In the genomic region with DNA sequence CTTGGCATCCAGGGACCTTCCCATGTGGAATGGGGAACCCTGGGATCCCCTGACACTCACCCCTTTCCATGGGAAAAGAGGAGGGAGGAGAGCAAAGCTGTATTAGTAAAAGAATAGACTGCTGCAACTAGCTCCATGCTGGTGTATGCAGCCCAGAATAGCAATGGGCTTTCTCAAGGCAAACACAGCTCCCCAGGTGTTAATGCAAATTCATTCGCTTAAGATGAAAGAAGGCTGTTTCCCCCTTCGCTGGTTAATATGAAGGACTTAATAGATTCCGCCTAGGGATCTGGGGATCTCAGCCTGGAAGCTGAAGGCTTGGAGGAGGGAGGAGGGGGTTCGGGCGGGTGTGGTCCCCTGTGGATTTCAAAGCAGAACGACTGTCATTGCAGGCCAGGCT, we compare ENCODE assay signal across 22 mouse cellular contexts. TPM values are rescaled to one million over a fixed set of nuclear protein-coding genes. Genes with fewer than 3 reads are reported as not detected.
DNase-seq lines count a peak whose midpoint lies in the region; ATAC-seq and TF ChIP-seq lines count a peak whose summit lies in the region.
"Had no signal": no experiment of that assay in that cellular context is flagged by ENCODE, and none has a peak within 500 bp of the region (broad histone marks: within the 10 kb centered on the region; RNA-seq: fewer than 3 reads in every experiment).

No protein-coding gene starts in this region.

- H3K4me3 ChIP-seq in hindbrain, embryonic 13.5 days, result no peak overlapping the region
- no peak overlapping the region for H3K4me3 ChIP-seq in midbrain, embryonic 15.5 days
- no peak overlapping the region for H3K4me3 ChIP-seq in kidney, embryonic 15.5 days (replicated peaks)
- H3K4me3 ChIP-seq: erythroblast, embryonic 14.5 days; heart, embryonic 13.5 days had no signal

- peak overlapping the region; percentile 13; the same call in 1 of the 2 replicates for H3K4me2 ChIP-seq in hindbrain, embryonic 13.5 days
- no peak overlapping the region for H3K4me2 ChIP-seq in midbrain, embryonic 15.5 days
- no peak overlapping the region for H3K4me2 ChIP-seq in kidney, embryonic 15.5 days
- H3K4me2 ChIP-seq: heart, embryonic 13.5 days had no signal

- no peaks in the 10 kb centered on the region for H3K9me3 ChIP-seq in hindbrain, embryonic 13.5 days
- no peaks in the 10 kb centered on the region for H3K9me3 ChIP-seq in midbrain, embryonic 15.5 days
- no peaks in the 10 kb centered on the region for H3K9me3 ChIP-seq in kidney, embryonic 15.5 days (replicated peaks)
- H3K9me3 ChIP-seq: heart, embryonic 13.5 days had no signal

- 0 out of 2 replicates have a peak, but pooled peaks cover under 1% of the 10 kb centered on the region for H3K36me3 ChIP-seq in hindbrain, embryonic 13.5 days
- no peaks in the 10 kb centered on the region for H3K36me3 ChIP-seq in midbrain, embryonic 15.5 days (replicated peaks)
- no peaks in the 10 kb centered on the region for H3K36me3 ChIP-seq in kidney, embryonic 15.5 days
- H3K36me3 ChIP-seq: heart, embryonic 13.5 days had no signal

- H3K27ac ChIP-seq in hindbrain, embryonic 13.5 days, result peak overlapping the region; percentile 83
- H3K27ac ChIP-seq in midbrain, embryonic 15.5 days, result peak overlapping the region; percentile 75
- H3K27ac ChIP-seq in kidney, embryonic 15.5 days, result no peak overlapping the region
- H3K27ac ChIP-seq: heart, embryonic 13.5 days; kidney, postnatal 0 days; macrophage had no signal

- H3K9ac ChIP-seq in hindbrain, embryonic 13.5 days, result peak overlapping the region; percentile 49
- no peak overlapping the region for H3K9ac ChIP-seq in midbrain, embryonic 15.5 days
- H3K9ac ChIP-seq in kidney, embryonic 15.5 days, result no peak overlapping the region
- H3K9ac ChIP-seq: heart, embryonic 13.5 days had no signal

- TF ChIP-seq CTCF in brain, embryonic 14.5 days (IDR thresholded peaks at IDR 0.05; ENCODE audit: borderline replicate concordance, extremely low read depth, insufficient read depth, insufficient read length), result no peak

- ATAC-seq in hindbrain, embryonic 13.5 days (ENCODE audit: low FRiP score), result peak; percentile 6; the same call in 1 of the 2 replicates
- peak; percentile 55 for ATAC-seq in midbrain, embryonic 15.5 days (replicated peaks)
- no peak for ATAC-seq in kidney, embryonic 15.5 days (replicated peaks; ENCODE audit: low FRiP score)
- no peak for ATAC-seq in granulocyte monocyte progenitor cell, adult 5-6 weeks (replicated peaks; ENCODE audit: poor library complexity, severe bottlenecking)
- ATAC-seq: intestine, embryonic 16.5 days had no signal

- peaks cover 56% of the 10 kb centered on the region for H3K4me1 ChIP-seq in hindbrain, embryonic 13.5 days (replicated peaks)
- peaks cover 31% of the 10 kb centered on the region for H3K4me1 ChIP-seq in midbrain, embryonic 15.5 days
- H3K4me1 ChIP-seq in kidney, embryonic 15.5 days, result peaks cover 14% of the 10 kb centered on the region; the same call in 1 of the 2 replicates

- 0 out of 2 replicates have a peak, but pooled peaks cover 3% of the 10 kb centered on the region for H3K27me3 ChIP-seq in hindbrain, embryonic 13.5 days
- H3K27me3 ChIP-seq in midbrain, embryonic 15.5 days (replicated peaks), result no peaks in the 10 kb centered on the region
- H3K27me3 ChIP-seq in kidney, embryonic 15.5 days, result peaks cover 33% of the 10 kb centered on the region

- no peak for TF ChIP-seq POLR2A in brain, embryonic 14.5 days (IDR thresholded peaks at IDR 0.05; ENCODE audit: borderline replicate concordance, extremely low read depth, insufficient read depth, insufficient read length, poor library complexity, severe bottlenecking)

- DNase-seq in ES-CJ7 (ENCODE audit: low read depth, low spot score), result peak; percentile 41
- DNase-seq in brain, embryonic 14.5 days (ENCODE audit: low read depth), result peak; percentile 81
- DNase-seq in frontal cortex, postnatal 14 days (ENCODE audit: low spot score in 2 of 2), result no peak
- no peak for DNase-seq in heart, adult 9 months (ENCODE audit: low spot score in 2 of 2)
- DNase-seq: adrenal gland, adult 8-10 months; cerebellum, adult 2 months; heart, postnatal 36 days; layer of hippocampus, postnatal 36 days; left cerebral cortex, postnatal 4 days; lung, adult 18-20 months; right cerebral cortex, postnatal 25 days; thymus, postnatal 36 days had no signal

- WGBS in hindbrain, embryonic 13.5 days, result 11% methylated on average over 6 of the region's 6 CpGs
- WGBS in midbrain, embryonic 15.5 days, result 8% methylated on average over 6 of the region's 6 CpGs
- 18% methylated on average over 6 of the region's 6 CpGs for WGBS in kidney, embryonic 15.5 days

RNA-seq across cellular contexts. Expression of a gene that starts 15.4 kb away (rescaled TPM):
- polyA plus RNA-seq in brain, embryonic 14.5 days (2012; rRNA removed), result 5.0 and 5.2 TPM in 2 replicates
- polyA plus RNA-seq in hindbrain, embryonic 13.5 days (2015; fragmentation: Nextera tagmentation; extraction: Ambion mirVana), result 1.3 and 1.4 TPM in 2 replicates
- 1.8 and 2.2 TPM in 2 replicates for polyA plus RNA-seq in midbrain, embryonic 15.5 days (2015; fragmentation: Nextera tagmentation; extraction: Ambion mirVana)
- polyA plus RNA-seq in kidney, embryonic 15.5 days (2015; fragmentation: Nextera tagmentation; extraction: Ambion mirVana), result 0.10 and 0.17 TPM in 2 replicates
- total RNA-seq in granulocyte monocyte progenitor cell, adult 5-6 weeks (2014; fragmentation: Nextera tagmentation), result not detected in 2 replicates
- not detected in 2 replicates for total RNA-seq in granulocyte monocyte progenitor cell, adult 5-6 weeks (2017)
- total RNA-seq: heart, postnatal 36 days; liver, adult 2 months had no signal
- polyA plus RNA-seq: erythroblast, embryonic 14.5 days; heart, embryonic 13.5 days; liver, adult 2 months had no signal

RNA-seq across cellular contexts. Expression of a gene that starts 57.5 kb away (rescaled TPM):
- 40.2 and 57.7 TPM in 2 replicates for polyA plus RNA-seq in brain, embryonic 14.5 days (2012; rRNA removed)
- 71.6 and 74.5 TPM in 2 replicates for polyA plus RNA-seq in hindbrain, embryonic 13.5 days (2015; fragmentation: Nextera tagmentation; extraction: Ambion mirVana)
- polyA plus RNA-seq in midbrain, embryonic 15.5 days (2015; fragmentation: Nextera tagmentation; extraction: Ambion mirVana), result 57.0 and 59.1 TPM in 2 replicates
- 71.6 and 72.1 TPM in 2 replicates for polyA plus RNA-seq in kidney, embryonic 15.5 days (2015; fragmentation: Nextera tagmentation; extraction: Ambion mirVana)
- 28.1 and 50.8 TPM in 2 replicates for total RNA-seq in granulocyte monocyte progenitor cell, adult 5-6 weeks (2014; fragmentation: Nextera tagmentation)
- 6.9 and 19.7 TPM in 2 replicates for total RNA-seq in granulocyte monocyte progenitor cell, adult 5-6 weeks (2017)

RNA-seq across cellular contexts. Expression of a gene that starts 57.8 kb away (rescaled TPM):
- polyA plus RNA-seq in brain, embryonic 14.5 days (2012; rRNA removed), result 554 and 676 TPM in 2 replicates
- polyA plus RNA-seq in hindbrain, embryonic 13.5 days (2015; fragmentation: Nextera tagmentation; extraction: Ambion mirVana), result 541 and 557 TPM in 2 replicates
- polyA plus RNA-seq in midbrain, embryonic 15.5 days (2015; fragmentation: Nextera tagmentation; extraction: Ambion mirVana), result 556 and 560 TPM in 2 replicates
- polyA plus RNA-seq in kidney, embryonic 15.5 days (2015; fragmentation: Nextera tagmentation; extraction: Ambion mirVana), result 889 and 930 TPM in 2 replicates
- total RNA-seq in granulocyte monocyte progenitor cell, adult 5-6 weeks (2014; fragmentation: Nextera tagmentation), result 357 and 416 TPM in 2 replicates
- total RNA-seq in granulocyte monocyte progenitor cell, adult 5-6 weeks (2017), result 189 and 204 TPM in 2 replicates

Comparison
In these comparisons a context has a peak if more than half of its experiments do, and no peak if none do; other contexts are left out.
1. DNase-seq: peak in ES-CJ7 (single experiment) and brain, embryonic 14.5 days (single experiment); none in frontal cortex, postnatal 14 days (0 of 2) and heart, adult 9 months (0 of 2).
2. ATAC-seq: peak in hindbrain, embryonic 13.5 days (single experiment) and midbrain, embryonic 15.5 days (single experiment); none in kidney, embryonic 15.5 days (single experiment) and granulocyte monocyte progenitor cell, adult 5-6 weeks (single experiment).